Mouse (Mus musculus): Measurements from ENCODE around the gene Rab31.

Gene Rab31

DNA sequence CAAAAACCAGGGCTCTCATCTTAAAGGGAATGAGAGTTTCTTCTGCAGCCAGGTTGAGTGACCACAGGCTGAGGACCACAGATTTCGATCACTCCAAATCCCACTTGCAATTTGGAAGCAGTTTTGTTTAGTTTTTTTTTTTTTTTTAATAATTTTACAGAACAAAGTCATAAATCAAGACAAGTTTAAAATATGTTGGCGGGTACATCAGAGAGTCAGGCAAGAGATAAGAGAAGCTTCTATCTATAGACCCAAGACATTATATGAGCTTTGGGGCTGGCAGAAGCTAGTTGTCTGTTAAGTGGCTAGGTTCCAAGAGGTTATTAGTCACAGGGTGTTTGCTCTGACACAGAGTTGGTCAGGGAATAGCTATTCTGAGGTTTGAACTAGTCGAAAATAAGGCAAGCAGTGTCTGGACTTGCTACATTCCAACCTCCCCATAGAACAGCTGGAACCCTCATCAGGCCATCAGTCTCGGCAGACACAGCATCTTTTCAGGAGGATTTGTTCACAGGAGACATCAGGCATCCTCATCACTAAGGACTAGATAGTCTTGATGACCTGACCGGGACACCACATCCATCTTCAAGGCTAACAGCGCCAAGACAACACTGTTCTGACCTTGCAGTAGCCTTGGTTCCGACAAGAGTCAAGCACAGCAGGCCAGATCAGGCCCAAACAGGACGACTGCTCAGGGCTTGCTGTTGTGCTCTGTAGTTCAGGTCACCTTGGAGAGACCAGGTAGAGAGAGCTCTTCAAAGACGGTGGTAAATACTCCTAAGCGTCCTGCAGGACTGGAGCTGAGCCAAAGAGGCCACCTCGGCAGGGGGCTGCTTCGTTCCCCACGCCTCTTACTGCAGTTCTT lies 68.8 kb downstream of the Rab31 start:
- DNase-seq (ENCODE audit: low spot score in 2 of 2): no peak

DNA sequence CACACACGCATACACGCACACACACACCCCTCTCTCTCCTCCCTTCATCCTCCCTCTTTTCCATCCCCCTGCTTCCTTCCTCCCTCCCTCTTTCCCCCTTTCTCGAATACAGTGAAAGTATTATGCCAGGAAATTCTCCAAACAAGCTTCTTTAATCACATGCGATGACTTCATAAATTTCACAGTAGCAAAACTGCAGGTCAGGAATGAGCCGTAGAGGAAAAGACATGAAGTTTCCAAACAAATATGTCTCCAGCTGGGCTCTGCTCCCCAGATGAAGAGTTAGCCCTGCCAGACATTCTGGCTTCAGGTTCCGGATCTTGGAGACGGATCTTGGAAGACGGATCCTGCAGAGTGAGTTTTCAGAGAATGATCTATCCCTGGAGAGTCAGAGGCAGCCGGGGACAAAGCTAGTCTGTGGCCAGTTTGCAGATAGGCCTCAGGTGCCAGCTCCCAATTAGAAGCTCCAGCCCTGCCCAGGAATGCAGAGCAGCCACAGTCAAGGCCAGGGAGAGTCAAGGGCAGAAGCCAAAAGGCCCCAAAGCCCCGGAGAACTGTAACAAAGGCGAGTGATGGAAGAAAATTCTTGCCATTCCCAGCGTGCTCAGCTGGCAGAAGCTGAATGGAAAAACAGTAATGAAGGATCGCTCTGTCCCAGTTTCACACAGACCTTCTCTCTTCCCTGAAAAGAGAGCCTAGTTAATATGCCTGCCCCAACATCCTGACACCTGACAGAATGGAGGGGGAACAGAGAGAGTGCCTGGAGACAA lies 70.6 kb downstream of the Rab31 start:
- DNase-seq (ENCODE audit: low spot score in 2 of 2): peak; percentile 83 to 88

DNA sequence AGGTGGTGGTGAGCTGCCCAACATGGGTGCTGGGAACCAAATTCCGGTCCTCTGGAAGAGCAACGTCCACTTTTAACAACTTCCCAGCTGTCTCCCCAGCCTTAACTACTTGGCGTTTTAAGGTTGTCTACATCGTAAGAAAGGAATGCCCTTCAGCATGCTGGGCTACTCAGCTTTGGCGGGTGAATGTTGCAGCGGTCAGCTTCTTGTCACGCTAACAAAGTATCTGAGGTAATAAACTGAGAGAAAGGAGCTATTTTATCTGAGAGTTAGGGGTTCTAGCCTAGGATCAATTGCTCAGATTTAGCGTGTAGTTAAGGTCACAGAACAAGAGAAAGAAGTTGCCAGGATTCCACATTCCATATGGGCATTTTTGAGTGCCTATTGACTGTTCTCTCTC lies 71.2 kb downstream of the Rab31 start:
- DNase-seq (ENCODE audit: low spot score in 2 of 2): no peak

GRCm38 (mm10) chr17:65700060-65700459 lies 72.5 kb downstream of the Rab31 start:
- peak in 1 of 2 experiments; percentile 45 for DNase-seq (ENCODE audit: low spot score in 2 of 2)

- DNase-seq (ENCODE audit: low spot score in 2 of 2): no peak
Measured at GRCm38 (mm10) chr17:65697791-65698463, 74.6 kb downstream of the Rab31 start.

DNA sequence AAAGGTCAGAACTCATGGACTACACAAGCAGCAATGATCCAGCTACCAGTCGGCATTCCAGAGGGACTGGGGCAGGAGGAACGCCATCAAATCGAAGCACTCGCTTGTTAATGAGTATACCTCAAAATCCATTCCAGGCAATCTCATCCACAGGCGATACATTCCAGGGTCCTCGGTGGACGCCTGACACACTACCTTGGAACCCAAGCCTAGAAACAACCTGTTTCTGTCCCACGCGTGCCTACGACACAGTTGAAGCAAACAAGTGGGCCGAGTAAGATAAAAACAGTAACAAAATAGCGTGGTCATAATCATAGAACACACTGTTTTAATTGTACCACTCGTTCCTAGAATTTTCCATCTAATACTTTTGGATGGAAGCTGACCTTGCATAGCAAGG lies 75.6 kb downstream of the Rab31 start:
- no peak for DNase-seq (ENCODE audit: low spot score in 2 of 2)

DNA sequence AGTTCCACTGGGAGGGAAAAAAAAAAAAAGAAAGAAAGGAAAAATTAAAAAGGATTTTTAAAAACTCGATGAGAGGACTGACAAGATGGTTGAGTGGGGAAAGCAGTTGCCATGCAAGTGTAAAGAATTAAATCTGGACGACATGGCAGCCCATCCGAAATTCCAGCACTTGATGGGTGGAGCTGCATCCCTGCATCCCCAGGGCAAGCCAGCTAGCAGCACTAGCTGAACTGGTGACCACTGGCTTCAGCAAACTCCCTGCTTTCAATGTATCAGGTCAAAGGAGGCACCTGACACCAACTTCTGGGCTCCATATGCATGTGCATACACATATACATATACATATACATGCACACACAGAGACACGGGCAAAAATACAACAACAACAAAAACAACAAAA lies 80.3 kb downstream of the Rab31 start:
- no peak for DNase-seq (ENCODE audit: low spot score in 2 of 2)

GRCm38 (mm10) chr17:65683731-65684130 lies 88.8 kb downstream of the Rab31 start:
- peak; percentile 38 to 64 for DNase-seq (ENCODE audit: low spot score in 2 of 2)

- no peak for DNase-seq (ENCODE audit: low spot score in 2 of 2)
Measured at GRCm38 (mm10) chr17:65683316-65683715, 89.2 kb downstream of the Rab31 start.

DNA sequence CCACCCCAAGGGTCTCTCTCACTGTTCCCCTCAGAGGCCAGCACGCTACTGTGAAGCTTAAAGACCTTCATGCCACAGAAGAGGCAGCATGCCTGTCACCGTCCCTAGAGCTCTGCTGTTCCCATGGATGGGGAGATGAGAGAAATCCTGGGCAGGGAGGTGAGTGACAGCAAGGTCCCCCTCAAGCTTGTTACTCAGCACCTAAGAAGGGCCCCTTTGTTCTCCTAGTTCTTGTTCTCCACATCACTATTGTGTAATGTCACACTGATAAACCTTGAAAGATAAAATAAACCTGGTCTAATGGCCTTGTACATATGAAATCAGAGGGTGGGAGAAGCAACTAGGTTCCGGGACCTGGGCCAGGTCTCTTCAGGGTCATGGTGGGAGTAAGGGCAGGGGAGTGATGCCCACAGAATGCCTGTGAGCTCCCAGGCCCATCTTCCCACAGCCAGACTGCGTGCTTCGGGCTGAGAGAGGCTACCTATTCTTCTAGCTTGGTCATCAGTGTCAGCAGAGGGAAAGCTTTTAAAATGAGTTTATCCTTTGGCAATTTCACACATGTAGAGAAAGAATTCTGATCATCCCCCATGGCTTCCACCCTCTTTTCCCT lies 90.4 kb downstream of the Rab31 start:
- DNase-seq (ENCODE audit: low spot score in 2 of 2): no peak

GRCm38 (mm10) chr17:65681516-65681915 lies 91.0 kb downstream of the Rab31 start:
- no peak for DNase-seq (ENCODE audit: low spot score in 2 of 2)

GRCm38 (mm10) chr17:65680801-65681412 lies 91.6 kb downstream of the Rab31 start:
- DNase-seq (ENCODE audit: low spot score in 2 of 2): no peak

DNA sequence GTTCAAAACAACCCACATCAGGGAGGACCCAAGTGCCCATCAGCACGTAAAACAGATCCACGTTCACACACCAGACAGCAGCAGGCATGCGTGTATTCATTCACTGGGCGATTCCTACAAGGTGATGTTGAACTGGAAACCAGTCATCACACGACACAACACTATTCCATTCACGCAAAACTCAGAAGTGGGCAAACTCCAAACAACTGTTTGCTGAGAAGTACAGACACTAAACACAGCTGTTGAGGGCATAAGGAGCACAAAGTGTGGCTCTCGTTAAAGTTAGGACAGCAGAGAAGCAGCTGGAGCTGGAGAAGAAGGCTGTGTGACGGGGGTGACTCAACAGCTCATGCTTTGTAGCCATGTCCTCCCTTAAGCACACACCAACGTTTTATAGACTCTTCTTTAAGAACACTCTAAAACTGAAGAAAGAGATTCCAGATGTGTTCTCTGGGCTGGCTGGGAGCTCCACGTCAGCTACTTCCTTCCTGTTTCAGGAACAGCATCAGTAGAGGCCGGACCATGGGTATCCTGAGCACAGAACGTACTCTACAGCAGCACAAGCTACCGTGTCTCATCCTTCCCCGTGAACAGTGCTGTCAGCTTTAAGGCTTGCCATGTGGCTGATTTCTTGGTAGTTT lies 92.6 kb downstream of the Rab31 start:
- no peak for DNase-seq (ENCODE audit: low spot score in 2 of 2)

DNA sequence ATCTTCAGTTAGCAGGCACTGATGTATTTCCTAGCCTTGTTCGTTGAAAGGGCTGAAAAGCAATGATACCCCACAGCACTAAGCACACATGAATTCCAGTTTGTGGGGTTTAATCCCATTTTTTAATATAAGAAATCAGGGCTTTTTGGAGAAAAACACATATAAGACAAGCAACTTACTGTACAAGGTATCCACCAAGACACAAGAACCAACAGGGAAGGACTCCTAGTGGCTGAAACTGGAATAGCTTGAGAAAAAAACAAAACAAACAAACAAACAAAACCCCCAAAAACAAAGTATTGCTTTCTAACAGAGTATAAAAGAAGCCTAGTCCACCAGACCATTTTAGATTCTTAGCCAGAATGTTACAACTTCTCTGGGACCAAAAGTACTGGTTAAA lies 94.8 kb downstream of the Rab31 start:
- no peak for DNase-seq (ENCODE audit: low spot score in 2 of 2)

DNA sequence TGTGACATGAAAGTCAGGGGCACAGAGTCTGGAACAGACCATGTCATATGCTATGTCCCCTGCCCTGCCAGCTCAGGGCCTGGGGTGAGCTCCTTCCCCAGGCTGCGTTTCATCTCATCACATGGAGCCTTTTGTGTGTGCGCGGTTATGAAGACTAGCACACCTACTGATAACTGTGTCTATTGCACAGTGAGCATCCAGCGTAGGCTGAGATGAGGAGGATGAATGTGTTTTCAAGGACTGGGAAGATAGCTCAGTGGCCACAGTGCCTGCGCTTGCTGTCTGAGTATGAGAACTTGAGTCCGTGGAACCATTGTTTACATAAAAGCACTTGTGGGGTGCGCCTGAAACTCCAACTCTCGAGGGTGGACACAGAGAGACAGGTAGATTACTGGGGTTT lies 96.0 kb downstream of the Rab31 start:
- DNase-seq (ENCODE audit: low spot score in 2 of 2): no peak

DNA sequence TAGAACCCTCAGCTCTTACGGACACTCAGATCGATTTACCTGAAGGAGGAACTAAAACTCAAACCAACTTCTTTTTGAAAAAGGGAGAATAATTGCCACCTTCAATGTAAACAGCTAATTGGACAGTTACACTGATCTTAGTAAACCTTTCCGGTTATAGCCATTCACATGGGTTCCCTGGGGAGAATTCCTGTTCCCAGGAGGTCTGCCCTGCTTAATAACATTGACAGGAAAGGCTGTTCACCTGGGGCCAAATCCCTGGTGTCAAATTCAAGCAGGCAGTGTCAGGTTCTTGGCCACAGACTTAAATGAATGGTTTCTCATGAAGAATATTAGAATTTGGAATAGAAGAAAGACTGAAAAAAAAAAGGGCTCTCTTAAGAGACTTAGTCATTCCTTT lies 96.6 kb downstream of the Rab31 start:
- no peak for DNase-seq (ENCODE audit: low spot score in 2 of 2)

DNA sequence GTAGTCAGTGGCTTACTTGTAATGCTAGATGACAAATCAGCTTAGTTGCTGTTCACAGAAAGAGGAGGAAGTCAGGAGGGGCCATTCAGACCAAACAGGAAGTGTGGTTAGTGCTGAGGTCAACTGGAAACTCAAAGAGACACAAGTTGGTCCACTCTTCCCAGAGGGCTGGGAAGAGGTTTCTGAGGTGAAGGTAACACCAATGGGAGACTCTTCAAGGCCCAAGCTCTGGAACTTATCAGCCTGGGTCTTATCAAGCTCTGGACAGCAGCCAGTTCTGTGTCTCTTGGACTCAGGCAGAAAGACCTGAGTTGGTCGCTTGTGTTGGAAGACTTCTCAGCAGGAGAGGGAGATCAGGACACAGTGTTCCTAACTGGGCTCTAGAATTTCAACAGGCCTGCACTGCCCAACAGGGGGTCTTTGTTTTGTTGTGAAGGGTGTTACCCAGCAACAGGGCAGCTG lies 97.8 kb downstream of the Rab31 start:
- DNase-seq (ENCODE audit: low spot score in 2 of 2): no peak

GRCm38 (mm10) chr17:65672926-65673325 lies 99.6 kb downstream of the Rab31 start:
- no peak for DNase-seq (ENCODE audit: low spot score in 2 of 2)

GRCm38 (mm10) chr17:65669061-65669460 lies 103.5 kb downstream of the Rab31 start:
- no peak for DNase-seq (ENCODE audit: low spot score in 2 of 2)

GRCm38 (mm10) chr17:65667792-65668191 lies 104.8 kb downstream of the Rab31 start:
- DNase-seq (ENCODE audit: low spot score in 2 of 2): no peak

Data from right cerebral cortex, postnatal 10 days (tissue).